Mouse (Mus musculus) retina, postnatal 1 day (tissue): ENCODE results near the gene Acsl1.

Experiments
- DNase-seq: peaks from one replicate; pipeline ENCODE4 v3.0.0-alpha.2; 2012

Acsl1 gene

DNA sequence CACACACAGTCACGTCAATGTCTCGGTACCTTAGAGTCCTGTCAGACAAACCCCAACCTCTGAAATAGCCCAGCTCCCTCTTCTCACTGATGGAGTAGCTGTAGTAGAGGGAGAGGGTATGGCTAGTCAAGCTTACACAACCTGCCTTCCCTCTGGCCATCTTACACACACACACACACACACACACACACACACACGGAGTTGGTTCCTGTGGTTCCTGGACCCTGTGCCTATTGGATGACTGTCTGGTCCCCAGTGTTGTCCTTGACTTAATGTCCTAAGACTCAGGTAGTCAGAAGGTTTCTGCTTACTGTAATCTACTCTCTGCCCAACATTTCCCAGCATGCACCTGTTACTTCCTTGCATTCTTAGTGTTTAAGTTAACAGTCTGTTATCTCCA is 5.1 kb downstream of the Acsl1 start:
- DNase-seq = no peak

GRCm38 (mm10) chr8:46477747-46478458 is 7.1 kb downstream of the Acsl1 start:
- DNase-seq = no peak

- DNase-seq = no peak
These were observed 7.9 kb downstream of the Acsl1 start for GRCm38 (mm10) chr8:46478783-46479182.

GRCm38 (mm10) chr8:46479794-46480532 is 9.1 kb downstream of the Acsl1 start:
- DNase-seq = peak; percentile 56

DNA sequence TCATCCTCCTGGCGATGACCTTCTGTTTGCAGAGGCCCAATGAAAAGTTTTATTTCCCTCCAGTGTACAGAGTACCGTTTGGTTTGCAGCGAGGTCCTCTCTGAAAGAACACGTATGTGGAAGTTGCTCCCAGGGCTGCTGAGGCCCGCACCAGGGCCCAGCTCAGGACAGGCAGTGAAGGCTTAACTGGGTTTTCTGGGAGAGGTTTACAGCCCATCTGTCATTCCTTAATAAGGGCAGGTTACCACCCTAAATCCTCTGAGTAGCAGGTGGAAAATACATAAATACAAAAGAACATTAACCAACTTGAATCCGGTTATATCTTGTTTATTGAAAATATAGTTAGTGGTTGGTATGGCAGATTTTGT is 9.7 kb downstream of the Acsl1 start:
- peak; percentile 66 for DNase-seq

DNA sequence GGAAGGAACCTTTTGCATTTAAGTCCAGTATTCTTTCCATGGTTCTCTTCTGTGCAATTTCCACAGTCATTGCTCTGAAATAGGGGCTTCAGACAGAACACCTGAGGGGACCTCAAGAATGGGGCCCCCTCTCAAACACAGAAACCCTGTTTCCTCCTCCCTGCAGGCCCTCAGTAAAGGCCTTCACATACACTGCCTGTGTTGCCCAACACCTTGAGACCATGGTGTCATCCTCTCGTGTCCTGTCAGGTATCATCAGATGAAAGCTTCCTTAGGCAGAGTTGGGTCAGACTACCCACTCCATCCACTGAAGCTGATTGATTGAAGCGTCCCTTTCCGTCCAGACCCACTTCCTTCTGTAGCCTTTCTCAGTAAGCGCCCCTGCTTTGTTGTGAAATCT is 11.9 kb downstream of the Acsl1 start:
- DNase-seq = no peak

DNA sequence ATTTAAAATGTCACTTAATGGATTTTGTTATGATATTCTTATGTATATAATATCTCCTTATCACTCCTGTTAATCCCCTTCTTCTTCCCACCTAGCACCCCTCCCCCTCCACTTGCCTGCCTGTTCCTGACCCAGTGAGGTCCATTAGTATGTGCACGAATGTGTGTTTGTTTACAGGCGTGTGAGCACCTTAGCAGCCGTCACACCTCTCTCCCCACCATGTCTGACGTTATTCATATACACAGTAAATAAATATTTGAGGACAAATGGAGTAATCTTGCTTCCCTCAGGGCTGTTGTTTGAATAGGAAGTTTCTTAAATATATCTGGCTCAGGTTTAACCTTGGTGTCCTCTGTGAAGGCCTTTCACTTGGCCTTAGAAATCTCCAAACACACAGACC is 12.4 kb downstream of the Acsl1 start:
- DNase-seq = no peak

GRCm38 (mm10) chr8:46484077-46484476 is 13.2 kb downstream of the Acsl1 start:
- DNase-seq = no peak

- no peak for DNase-seq
These were observed 14.2 kb downstream of the Acsl1 start for GRCm38 (mm10) chr8:46484931-46485463.

- DNase-seq = peak; percentile 27
These were observed 17.3 kb downstream of the Acsl1 start for GRCm38 (mm10) chr8:46488085-46488561.

GRCm38 (mm10) chr8:46489196-46489595 is 18.4 kb downstream of the Acsl1 start:
- no peak for DNase-seq

DNA sequence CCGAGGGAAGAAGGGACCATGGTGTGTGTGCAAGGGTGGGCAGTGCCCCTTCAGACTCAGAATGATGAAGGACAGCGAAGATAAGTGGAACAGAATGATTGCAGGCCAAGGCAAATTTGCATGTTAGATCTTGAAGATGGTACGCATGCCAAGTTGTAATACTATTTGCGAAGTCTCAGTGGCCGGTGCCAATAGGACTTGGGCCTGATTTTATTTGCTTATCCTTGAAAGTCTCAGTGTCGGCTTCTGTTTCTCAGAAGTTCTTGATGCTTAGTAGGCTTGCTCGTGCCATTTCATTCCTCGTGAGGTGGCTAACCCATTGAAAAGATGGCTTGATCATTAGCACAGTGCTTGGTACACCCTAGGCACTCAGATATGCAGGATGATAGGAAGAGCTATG is 19.4 kb downstream of the Acsl1 start:
- no peak for DNase-seq

GRCm38 (mm10) chr8:46490821-46491220 is 20.0 kb downstream of the Acsl1 start:
- no peak for DNase-seq

DNA sequence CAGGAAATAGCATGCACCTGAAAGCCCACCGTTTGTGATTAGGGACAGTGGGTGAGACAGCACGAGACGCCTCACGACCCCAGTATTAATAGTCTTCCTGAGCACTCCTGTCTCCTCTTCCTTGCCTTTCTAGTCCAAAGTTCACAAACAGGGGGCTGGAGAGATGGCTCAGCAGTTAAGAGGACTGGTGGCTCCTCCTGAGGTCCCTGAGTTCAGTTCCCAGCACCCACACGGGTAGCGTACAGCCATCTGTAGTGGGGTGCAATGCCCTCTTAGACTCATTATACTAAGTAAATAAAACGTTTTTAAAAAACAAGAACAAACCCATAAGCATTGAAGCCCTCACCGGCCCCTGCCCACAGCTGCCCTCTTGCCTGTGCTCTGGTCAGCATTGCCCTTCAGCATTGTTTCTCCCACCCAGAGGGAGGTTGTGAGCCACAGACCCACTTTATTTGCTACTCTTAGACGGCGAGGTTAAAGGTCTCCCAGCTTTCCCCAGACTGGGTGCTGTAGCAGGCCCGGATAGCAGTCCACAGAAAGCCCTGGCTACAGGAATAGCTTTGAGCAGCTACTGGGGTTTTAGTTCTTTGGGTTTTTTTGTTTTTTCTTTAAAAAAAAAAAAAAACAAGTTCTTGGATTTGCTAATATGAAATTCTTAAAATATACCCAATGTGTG is 22.8 kb downstream of the Acsl1 start:
- DNase-seq = no peak

GRCm38 (mm10) chr8:46496852-46497251 is 26.0 kb downstream of the Acsl1 start:
- DNase-seq = no peak

DNA sequence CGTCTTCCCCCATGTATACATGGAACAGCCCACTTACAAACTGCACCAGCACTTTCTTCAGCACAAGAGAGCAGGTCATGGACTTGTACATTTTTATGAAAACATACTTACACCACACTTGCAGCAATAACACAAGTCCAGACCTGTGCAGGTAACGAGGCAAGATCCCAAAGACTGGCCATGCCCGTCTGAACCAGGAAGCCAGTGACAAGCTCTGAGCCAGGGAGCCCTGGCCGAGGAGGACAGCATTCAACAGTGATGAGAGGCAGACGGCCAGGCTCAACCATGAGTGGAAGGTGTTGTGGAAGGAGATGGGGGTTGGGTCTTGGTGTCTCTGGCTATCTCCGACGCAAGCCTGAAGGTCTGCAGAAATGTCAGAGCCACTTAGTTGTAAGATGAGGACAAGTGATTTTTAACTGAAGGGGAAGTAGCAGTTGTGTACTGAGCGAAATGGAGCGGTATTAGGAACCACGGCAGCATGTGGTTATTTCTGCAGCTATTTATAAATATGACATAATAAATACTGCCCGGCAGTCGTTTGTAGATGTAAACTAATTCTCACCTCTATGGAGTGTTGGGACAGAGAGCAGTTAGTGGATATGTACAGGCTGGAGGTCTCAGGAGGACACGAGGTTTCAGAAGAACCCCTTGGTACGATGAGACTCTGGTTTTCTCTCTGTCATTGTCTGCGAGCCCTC is 26.6 kb downstream of the Acsl1 start:
- DNase-seq = no peak

DNA sequence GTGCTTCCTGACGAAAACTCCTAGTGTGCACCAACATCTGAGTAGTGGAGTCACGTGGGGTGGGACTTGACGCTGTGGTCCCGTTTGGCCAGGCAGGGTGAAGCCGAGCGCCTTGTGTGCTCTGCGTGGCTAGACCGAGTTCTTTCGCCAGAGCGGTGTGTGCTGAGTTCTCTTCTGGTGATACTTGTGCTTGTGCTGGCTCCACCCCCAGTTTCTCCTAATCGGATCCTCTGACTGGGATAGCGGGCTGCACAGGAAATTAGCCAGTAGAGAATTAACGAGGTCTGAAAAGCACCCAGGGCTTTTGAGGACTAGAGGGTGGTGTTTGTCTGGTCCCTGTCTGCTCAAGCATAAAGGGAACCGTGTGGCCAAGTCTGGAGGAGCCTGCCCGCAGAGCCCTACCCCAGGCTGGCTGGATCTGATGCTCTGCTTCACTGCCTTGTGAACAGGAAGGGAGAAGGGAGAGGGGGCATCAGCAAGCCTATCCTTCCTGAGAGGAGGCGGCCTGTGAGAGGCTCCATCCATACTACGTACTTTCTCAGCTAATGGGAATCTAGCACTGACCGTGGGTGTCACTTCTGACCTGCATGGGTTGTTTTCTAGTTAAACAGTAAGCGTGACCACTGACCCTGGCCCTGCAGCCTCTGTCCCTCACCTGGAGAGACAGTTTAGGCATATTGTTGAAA is 28.7 kb downstream of the Acsl1 start:
- DNase-seq = peak; percentile 76

DNA sequence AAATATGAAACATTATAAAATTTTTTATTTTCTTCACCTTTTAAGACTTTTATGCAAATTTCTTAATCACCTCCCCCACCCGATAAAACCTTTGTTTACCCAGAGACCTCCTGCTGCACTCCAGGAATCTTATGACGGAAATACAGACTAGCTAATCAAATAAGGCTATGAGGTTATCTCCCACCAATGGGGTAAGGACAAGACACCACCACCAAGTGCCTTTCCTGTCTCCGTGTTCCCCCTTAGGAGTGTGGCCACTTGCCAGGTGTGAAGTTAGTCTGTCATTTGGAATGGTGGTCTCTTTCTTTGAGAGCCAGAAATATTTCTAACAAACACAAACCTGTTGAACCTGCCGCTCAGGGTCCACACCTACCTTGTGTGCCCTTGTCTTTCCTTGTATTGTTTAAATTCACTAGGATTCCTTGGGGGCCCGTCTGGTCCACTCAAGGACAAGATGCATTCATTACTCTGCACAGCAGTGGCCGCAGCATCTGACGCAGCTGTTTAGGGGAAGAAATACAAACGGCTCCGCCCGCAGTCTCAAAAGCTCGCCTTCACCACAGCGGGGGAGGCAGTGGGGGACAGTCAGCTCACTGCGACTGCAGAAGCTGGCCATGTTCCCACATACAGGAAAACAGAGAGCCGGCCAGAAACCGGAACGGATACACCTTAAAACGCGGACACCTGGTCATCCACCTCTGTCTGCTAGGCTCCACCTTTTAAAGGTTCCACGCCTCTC is 31.7 kb downstream of the Acsl1 start:
- DNase-seq = peak; percentile 32

DNA sequence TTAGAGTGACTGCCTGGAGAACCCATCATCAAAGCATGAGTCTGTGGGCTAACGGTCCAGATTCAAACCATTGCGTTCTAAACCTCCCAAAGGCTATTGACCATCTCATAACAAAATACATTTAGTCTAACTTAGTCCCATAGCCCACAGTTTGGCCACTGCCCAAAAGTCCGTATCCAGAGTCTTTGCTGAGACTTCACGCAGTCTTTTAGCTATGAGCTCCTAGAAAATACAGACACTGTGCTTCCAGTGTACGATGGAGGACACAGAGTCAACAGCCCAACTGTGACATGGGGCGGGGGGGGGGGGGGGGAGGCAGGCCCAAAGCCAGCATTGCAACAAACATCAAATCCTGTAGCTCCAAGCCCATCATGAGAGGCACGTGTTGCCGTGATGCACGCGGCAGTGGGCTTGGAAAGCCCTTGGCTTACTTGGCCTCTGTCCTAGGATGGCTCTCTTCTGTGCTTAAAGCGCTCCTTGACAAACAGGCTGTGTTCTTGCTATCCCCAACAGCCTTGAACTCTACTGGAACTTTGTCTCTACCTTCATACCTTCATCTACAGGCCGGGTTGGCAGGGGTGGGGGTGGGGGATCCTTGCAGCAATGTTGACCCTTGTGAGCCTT is 32.3 kb downstream of the Acsl1 start:
- no peak for DNase-seq

DNA sequence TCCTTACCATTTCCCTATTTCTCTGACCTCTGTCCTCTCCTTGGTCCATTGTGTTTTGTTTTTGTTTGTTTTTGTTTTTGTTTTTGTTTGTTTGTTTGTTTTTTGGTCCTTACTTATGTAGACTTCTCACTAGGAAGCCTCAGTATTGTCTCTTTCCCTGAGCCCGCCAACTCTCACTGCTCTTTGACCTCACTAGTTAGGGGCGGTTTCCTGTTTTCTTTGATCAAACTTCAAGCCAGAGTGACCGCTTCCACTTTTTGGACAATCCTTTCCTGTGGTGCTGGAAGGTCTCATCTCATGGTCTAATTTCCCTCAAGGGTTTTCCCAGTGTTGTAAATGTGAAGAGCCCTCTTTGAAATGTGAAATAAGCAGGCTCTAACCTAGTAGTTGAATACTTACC is 33.4 kb downstream of the Acsl1 start:
- DNase-seq = no peak
